Mouse (Mus musculus): ENCODE data around the gene Asap3.

GRCm38 (mm10) chr4:136159802-136160397 is 46.3 kb upstream of the Asap3 start:
- TF ChIP-seq CTCF (IDR thresholded peaks at IDR 0.05; ENCODE audit: low read depth, low read length) (peak; percentile 97), POLR2AphosphoS5 (IDR thresholded peaks at IDR 0.05; ENCODE audit: insufficient replicate concordance, low read depth, low read length) (no peak), GATA1 (IDR thresholded peaks at IDR 0.05; ENCODE audit: borderline replicate concordance, low read length) (no peak), TAL1 (conservative IDR thresholded peaks at IDR 0.05; ENCODE audit: low read depth, low read length) (no peak)
